Mouse (Mus musculus): Measurements from ENCODE around the gene Klhl22.

DNA sequence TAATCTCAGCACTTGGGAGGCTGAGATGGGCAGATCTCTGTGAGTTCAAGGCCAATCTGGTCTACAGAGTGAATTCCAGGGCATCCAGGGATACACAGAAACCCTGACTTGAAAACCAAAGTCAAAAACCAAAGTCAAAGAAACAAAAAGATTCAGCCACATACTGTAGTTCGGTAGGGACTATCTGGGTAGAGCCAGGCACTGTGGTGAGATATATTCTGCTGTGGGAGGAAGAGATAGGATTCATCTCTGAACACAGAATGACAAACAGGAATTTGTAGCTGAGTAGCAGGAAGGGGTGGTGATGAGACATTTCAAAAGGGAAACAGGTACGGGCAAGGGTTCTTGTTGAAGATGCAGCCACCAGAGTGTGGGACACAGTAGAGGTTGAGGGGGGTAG is 68.8 kb downstream of the Klhl22 start:
- TF ChIP-seq POLR2A (IDR thresholded peaks at IDR 0.05; ENCODE audit: low read depth, low read length) (no peak), ZMIZ1 (IDR thresholded peaks at IDR 0.05; ENCODE audit: low read depth, low read length) (no peak), CTCF (conservative IDR thresholded peaks at IDR 0.05 in 1 of 2, IDR thresholded peaks at IDR 0.05 in 1 of 2; ENCODE audit: low read depth in 2 of 2, low read length in 2 of 2) (no peak), ELF1 (IDR thresholded peaks at IDR 0.05; ENCODE audit: low read depth, low read length) (no peak), TCF12 (IDR thresholded peaks at IDR 0.05; ENCODE audit: low read depth, low read length) (no peak), TBP (conservative IDR thresholded peaks at IDR 0.05; ENCODE audit: low read depth, low read length) (no peak), GABPA (IDR thresholded peaks at IDR 0.05; ENCODE audit: insufficient replicate concordance, low read depth, low read length) (no peak), ZC3H11A (IDR thresholded peaks at IDR 0.05; ENCODE audit: low read depth, low read length) (no peak), E2F4 (IDR thresholded peaks at IDR 0.05; ENCODE audit: insufficient replicate concordance, low read depth, low read length) (no peak)

Data from CH12.LX (cell line).